Mouse (Mus musculus) heart, adult 9 months (tissue): ENCODE measurements at regions not wholly inside any gene's neighbourhood (a gene's known extent, or its start where the extent isn't known, plus 50 kb on each side); places are given as distances from the start of the nearest gene placed in this dataset.
A peak's percentile ranks its signal among the peaks of the same experiment; 100 is the strongest.

Experiments used
- DNase-seq, 2 experiments: peaks; one replicate each; pipeline ENCODE4 v3.0.0; 2022; ENCODE audit warnings: low spot score in 2 of 2

- peak; percentile 28 to 33 for DNase-seq
Observed at GRCm38 (mm10) chr2:21908813-21909480, 318.4 kb upstream of the Myo3a start.

GRCm38 (mm10) chr2:21909481-21909966, 317.8 kb upstream of the Myo3a start:
- DNase-seq = peak; percentile 30 to 63

- peak; percentile 17 to 24 for DNase-seq
Observed at GRCm38 (mm10) chr2:21917804-21918690, 309.3 kb upstream of the Myo3a start.

GRCm38 (mm10) chr2:21919091-21919490, 308.2 kb upstream of the Myo3a start:
- DNase-seq = no peak

GRCm38 (mm10) chr2:21927656-21928055, 299.6 kb upstream of the Myo3a start:
- DNase-seq = no peak

GRCm38 (mm10) chr2:21939993-21940392, 287.3 kb upstream of the Myo3a start:
- no peak for DNase-seq

GRCm38 (mm10) chr2:21940797-21941487, 286.4 kb upstream of the Myo3a start:
- DNase-seq = peak; percentile 4 to 21

- no peak for DNase-seq
Observed at GRCm38 (mm10) chr2:21941488-21942000, 285.8 kb upstream of the Myo3a start.

GRCm38 (mm10) chr2:21943676-21944075, 283.6 kb upstream of the Myo3a start:
- DNase-seq = no peak

- DNase-seq = no peak
Observed at GRCm38 (mm10) chr2:21946484-21946883, 280.8 kb upstream of the Myo3a start.

GRCm38 (mm10) chr2:21951279-21951678, 276.0 kb upstream of the Myo3a start:
- DNase-seq = no peak

GRCm38 (mm10) chr2:21956112-21956963, 271.0 kb upstream of the Myo3a start:
- no peak for DNase-seq

- DNase-seq = peak in 1 of 2 experiments; percentile 32
Observed at GRCm38 (mm10) chr2:21958365-21958764, 268.9 kb upstream of the Myo3a start.

- DNase-seq = no peak
Observed at GRCm38 (mm10) chr2:21958802-21959201, 268.5 kb upstream of the Myo3a start.

- DNase-seq = no peak
Observed at GRCm38 (mm10) chr2:21963343-21964026, 263.8 kb upstream of the Myo3a start.

GRCm38 (mm10) chr2:21964027-21964605, 263.2 kb upstream of the Myo3a start:
- DNase-seq = no peak

GRCm38 (mm10) chr2:21970774-21971406, 256.4 kb upstream of the Myo3a start:
- DNase-seq = no peak

- DNase-seq = no peak
Observed at GRCm38 (mm10) chr2:21974599-21974998, 252.7 kb upstream of the Myo3a start.

GRCm38 (mm10) chr2:21975547-21975946, 251.8 kb upstream of the Myo3a start:
- DNase-seq = no peak

- no peak for DNase-seq
Observed at GRCm38 (mm10) chr2:21976337-21976736, 251.0 kb upstream of the Myo3a start.
